Mouse (Mus musculus): ENCODE results near the gene Ifi202b. TPM values are rescaled to one million over a fixed set of nuclear protein-coding genes. Genes with fewer than 3 reads are reported as not detected.

The Ifi202b gene
- not detected in 2 replicates for polyA plus RNA-seq (2015; fragmentation: Nextera tagmentation; extraction: Ambion mirVana)

DNA sequence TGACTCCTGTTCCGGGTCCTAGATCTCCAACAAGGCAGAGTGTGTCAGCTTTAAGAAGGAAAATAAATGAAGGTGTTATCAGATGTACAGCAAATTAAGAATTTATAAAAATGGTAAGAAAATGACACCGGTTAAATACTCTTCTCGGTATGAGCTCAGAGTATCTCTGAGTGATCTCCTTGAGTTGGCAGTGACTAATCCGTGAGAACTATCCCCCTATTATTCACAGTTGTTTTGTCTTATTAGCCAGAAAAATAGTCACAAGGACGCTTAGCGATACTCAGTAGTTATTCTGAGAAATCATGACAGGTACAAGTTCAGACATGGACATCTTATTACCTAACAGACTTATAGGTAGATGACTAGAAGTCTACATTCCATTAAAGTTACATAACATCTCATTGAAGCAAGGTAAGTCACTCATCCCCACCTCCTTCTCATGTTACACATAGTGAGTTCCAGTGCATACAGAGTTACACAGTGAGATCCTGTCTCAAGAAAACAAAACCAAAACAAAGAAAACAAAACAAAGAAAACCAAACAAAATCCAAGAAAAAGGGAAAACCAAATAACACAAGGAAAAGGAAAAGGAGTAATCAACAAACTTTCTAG, at the start of gene Ifi202b:
Ifi202b (minus strand) TSS at position 51 of the 612 bp plus-strand sequence.

DNA sequence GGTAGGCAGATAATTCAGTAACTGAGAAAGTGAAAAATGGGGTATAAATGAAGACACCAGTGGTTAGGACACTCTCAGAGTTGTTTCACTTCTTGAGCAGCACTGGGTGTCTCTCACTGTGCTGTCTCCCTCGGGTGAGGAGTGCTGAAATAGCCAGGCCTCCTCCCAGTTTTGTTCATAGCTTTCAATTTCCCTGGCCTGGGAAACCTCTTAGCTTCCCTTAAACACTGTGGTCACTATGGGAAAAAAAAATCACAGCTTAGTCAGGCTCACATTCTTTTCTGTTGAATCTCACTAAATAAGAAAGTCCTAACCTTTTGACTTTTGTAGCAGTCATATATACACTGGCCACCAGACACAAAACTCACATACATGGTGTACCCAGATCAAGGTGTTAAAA, 49.2 kb upstream of the Ifi202b start, which contains the start of gene Ifi205:
Ifi205 (minus strand) TSS at position 113 of the 400 bp plus-strand sequence.

DNA sequence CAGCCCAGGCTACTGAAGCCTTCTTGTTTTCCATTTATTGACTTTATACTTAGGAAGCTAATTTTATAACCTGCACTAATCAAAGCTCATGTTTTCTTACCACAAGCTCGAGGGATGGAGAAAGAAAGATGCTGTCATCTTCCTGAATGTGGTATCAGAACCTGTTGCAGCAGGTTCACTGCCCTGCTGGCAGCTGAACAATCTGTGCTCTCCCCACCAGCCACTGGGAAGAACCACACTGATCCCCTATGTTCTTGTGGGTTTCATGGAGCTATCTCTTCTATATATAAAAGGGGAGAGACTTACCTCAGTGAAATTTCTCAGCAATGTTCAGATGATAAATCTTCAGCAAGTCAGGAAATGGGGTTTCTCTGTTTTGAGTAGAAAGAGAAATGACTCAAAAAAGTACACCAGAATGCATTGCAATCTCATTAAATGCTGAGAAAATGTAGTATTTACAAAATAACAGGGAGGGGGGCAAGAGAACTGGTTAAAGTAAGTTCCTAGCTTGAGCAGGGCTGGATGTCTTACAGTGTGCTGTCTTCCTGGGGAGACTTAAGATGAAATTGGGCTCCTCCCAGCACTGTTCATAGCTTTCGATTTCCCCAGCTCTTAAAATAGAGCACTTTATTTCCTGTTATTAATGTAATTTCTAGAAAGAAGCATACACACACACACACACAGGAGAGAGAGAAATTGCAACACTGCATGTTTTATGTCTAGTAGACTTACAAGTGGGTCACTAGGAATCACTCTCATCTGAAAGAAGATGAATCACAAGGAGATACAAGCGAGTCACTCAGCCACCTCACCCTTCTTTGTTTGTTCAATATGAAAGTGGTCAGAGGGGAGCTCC, 40.4 kb downstream of the Ifi202b start, which contains the start of the genes Mndal and Ifi203:
Mndal (minus strand) TSS at position 568 of the 856 bp plus-strand sequence.
Ifi203 (minus strand) TSS at position 749 of the 856 bp plus-strand sequence.

Other genes starting within 250 kb of the Ifi202b start
- gene Ifi207, start 241.0 kb downstream of the Ifi202b start, polyA plus RNA-seq (2015; fragmentation: Nextera tagmentation; extraction: Ambion mirVana): 2.8 and 3.3 TPM in 2 replicates
- gene Ifi204, start 215.8 kb downstream of the Ifi202b start, polyA plus RNA-seq (2015; fragmentation: Nextera tagmentation; extraction: Ambion mirVana): 12.5 and 14.1 TPM in 2 replicates
- 4.8 and 6.8 TPM in 2 replicates for gene Ifi211, start 69.7 kb downstream of the Ifi202b start, polyA plus RNA-seq (2015; fragmentation: Nextera tagmentation; extraction: Ambion mirVana)
- gene Mndal, start 40.3 kb downstream of the Ifi202b start, polyA plus RNA-seq (2015; fragmentation: Nextera tagmentation; extraction: Ambion mirVana): 8.1 and 16.0 TPM in 2 replicates
- gene Ifi203, start 40.1 kb downstream of the Ifi202b start, polyA plus RNA-seq (2015; fragmentation: Nextera tagmentation; extraction: Ambion mirVana): 6.6 and 8.8 TPM in 2 replicates
- gene Ifi205, start 49.1 kb upstream of the Ifi202b start, polyA plus RNA-seq (2015; fragmentation: Nextera tagmentation; extraction: Ambion mirVana): 2.3 and 6.1 TPM in 2 replicates
- 0.06 TPM in 1 of 2 replicates, not detected in the other for gene Olfr433, start 58.0 kb upstream of the Ifi202b start, polyA plus RNA-seq (2015; fragmentation: Nextera tagmentation; extraction: Ambion mirVana)
- not detected in 2 replicates for gene Olfr432, start 66.5 kb upstream of the Ifi202b start, polyA plus RNA-seq (2015; fragmentation: Nextera tagmentation; extraction: Ambion mirVana)
- gene Olfr430, start 83.9 kb upstream of the Ifi202b start, polyA plus RNA-seq (2015; fragmentation: Nextera tagmentation; extraction: Ambion mirVana): not detected in 2 replicates
- not detected in 2 replicates for gene Olfr429, start 101.6 kb upstream of the Ifi202b start, polyA plus RNA-seq (2015; fragmentation: Nextera tagmentation; extraction: Ambion mirVana)
- gene Olfr427, start 114.1 kb upstream of the Ifi202b start, polyA plus RNA-seq (2015; fragmentation: Nextera tagmentation; extraction: Ambion mirVana): not detected in 2 replicates
- not detected in 2 replicates for gene Olfr231, start 138.4 kb upstream of the Ifi202b start, polyA plus RNA-seq (2015; fragmentation: Nextera tagmentation; extraction: Ambion mirVana)
- gene Olfr424, start 148.8 kb upstream of the Ifi202b start, polyA plus RNA-seq (2015; fragmentation: Nextera tagmentation; extraction: Ambion mirVana): not detected in 2 replicates
- gene Olfr420, start 172.9 kb upstream of the Ifi202b start, polyA plus RNA-seq (2015; fragmentation: Nextera tagmentation; extraction: Ambion mirVana): not detected in 2 replicates
- gene Spta1, start 190.0 kb upstream of the Ifi202b start, polyA plus RNA-seq (2015; fragmentation: Nextera tagmentation; extraction: Ambion mirVana): 0.57 and 0.65 TPM in 2 replicates